Mouse (Mus musculus): ENCODE measurements around the gene Zfand5. TPM values are rescaled to one million over a fixed set of nuclear protein-coding genes. Genes with fewer than 3 reads are reported as not detected.

Gene Zfand5
- polyA plus RNA-seq, 1 experiment from 2014 or later = 27.2 TPM

- ATAC-seq (ENCODE audit: low read depth) = peak; percentile 54
- H3K27ac ChIP-seq (ENCODE audit: low read length) = peak overlapping the region; percentile 97
- H3K4me3 ChIP-seq (ENCODE audit: low read depth, low read length) = peak overlapping the region; percentile 97
- peaks cover 12% of the 10 kb centered on the region for H3K4me1 ChIP-seq (ENCODE audit: control insufficient read depth, low read depth, low read length)
- WGBS (ENCODE audit: insufficient replicate concordance) = under 1% methylated on average over 63 of the region's 66 CpGs
- no peaks in the 10 kb centered on the region for H3K27me3 ChIP-seq (ENCODE audit: control insufficient read depth, insufficient read depth, low read depth, low read length)
- peak overlapping the region; percentile 99 for H3K9ac ChIP-seq (ENCODE audit: low read depth, low read length)
- peak overlapping the region; percentile 55 for H3K4me2 ChIP-seq (ENCODE audit: low read depth, low read length)
- peaks cover 9% of the 10 kb centered on the region for H3K36me3 ChIP-seq (ENCODE audit: control insufficient read depth, insufficient read depth)
- H3K9me3 ChIP-seq (replicated peaks; ENCODE audit: control insufficient read depth, low read length) = no peaks in the 10 kb centered on the region
These were observed 692 bp downstream of the Zfand5 start for GRCm38 (mm10) chr19:21272655-21273284.

DNA sequence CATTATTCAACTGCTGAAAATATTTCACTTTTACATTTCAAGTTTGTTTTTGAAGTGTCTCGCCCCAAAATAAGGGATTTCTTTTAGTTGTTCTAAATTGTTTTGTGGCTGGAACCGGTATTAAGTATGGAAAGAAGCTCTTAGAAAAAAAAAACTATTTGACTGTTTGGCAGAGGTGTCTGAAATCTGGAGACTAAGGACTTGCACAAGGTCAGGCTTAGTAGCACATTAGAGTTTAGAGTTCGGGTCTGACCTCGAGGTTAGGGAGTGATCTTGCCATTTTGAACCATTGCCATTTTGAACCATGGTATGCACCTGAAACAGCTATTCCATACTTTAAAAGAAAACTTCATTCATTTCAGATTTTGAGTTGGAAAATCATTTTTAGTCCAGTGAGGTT lies 1.4 kb downstream of the Zfand5 start:
- peak overlapping the region; percentile 97 for H3K4me3 ChIP-seq (ENCODE audit: low read depth, low read length)
- 0% methylated on average over 4 of the region's 4 CpGs for WGBS (ENCODE audit: insufficient replicate concordance)
- H3K27me3 ChIP-seq (ENCODE audit: control insufficient read depth, insufficient read depth, low read depth, low read length) = no peaks in the 10 kb centered on the region
- ATAC-seq (ENCODE audit: low read depth) = no peak
- no peaks in the 10 kb centered on the region for H3K9me3 ChIP-seq (replicated peaks; ENCODE audit: control insufficient read depth, low read length)
- H3K27ac ChIP-seq (ENCODE audit: low read length) = peak overlapping the region; percentile 85
- H3K36me3 ChIP-seq (ENCODE audit: control insufficient read depth, insufficient read depth) = peaks cover 9% of the 10 kb centered on the region
- H3K4me2 ChIP-seq (ENCODE audit: low read depth, low read length) = peak overlapping the region; percentile 67
- peak overlapping the region; percentile 65 for H3K9ac ChIP-seq (ENCODE audit: low read depth, low read length)
- peaks cover 12% of the 10 kb centered on the region for H3K4me1 ChIP-seq (ENCODE audit: control insufficient read depth, low read depth, low read length)

DNA sequence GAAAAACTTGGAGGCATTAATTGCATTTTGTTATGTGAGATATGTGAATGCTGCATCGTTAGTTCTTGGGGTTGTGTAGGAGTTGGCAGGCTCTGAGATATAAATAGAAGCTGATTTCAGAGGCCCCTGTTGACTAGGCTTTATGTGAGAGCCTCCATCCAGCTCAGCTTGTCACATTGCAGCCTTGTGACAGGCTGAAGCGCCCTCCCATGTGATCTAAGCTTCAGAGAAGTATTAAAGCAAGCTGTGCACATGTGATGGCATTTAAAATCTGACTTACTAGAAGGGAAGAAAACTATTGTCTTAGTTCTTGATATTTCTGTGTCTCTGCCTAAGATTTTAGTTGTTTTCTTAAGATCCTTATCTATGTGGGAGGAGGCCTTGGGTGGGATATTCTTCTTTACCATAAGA lies 2.1 kb downstream of the Zfand5 start:
- H3K4me2 ChIP-seq (ENCODE audit: low read depth, low read length) = peak overlapping the region; percentile 67
- 0% methylated on average over 2 of the region's 2 CpGs for WGBS (ENCODE audit: insufficient replicate concordance)
- peak; percentile 9; the same call in 1 of the 2 replicates for ATAC-seq (ENCODE audit: low read depth)

GRCm38 (mm10) chr19:21274714-21275113 lies 2.6 kb downstream of the Zfand5 start:
- Histone ChIP-seq H3K9me3 (replicated peaks; ENCODE audit: control insufficient read depth, low read length) (no peaks in the 10 kb centered on the region), H3K4me1 (ENCODE audit: control insufficient read depth, low read depth, low read length) (peaks cover 12% of the 10 kb centered on the region), H3K4me3 (ENCODE audit: low read depth, low read length) (peak overlapping the region; percentile 97), H3K4me2 (ENCODE audit: low read depth, low read length) (peak overlapping the region; percentile 67), H3K27ac (ENCODE audit: low read length) (peak overlapping the region; percentile 85), H3K27me3 (ENCODE audit: control insufficient read depth, insufficient read depth, low read depth, low read length) (no peaks in the 10 kb centered on the region), H3K36me3 (ENCODE audit: control insufficient read depth, insufficient read depth) (peaks cover 10% of the 10 kb centered on the region), H3K9ac (ENCODE audit: low read depth, low read length) (peak overlapping the region; percentile 65)
- ATAC-seq (ENCODE audit: low read depth) = no peak
- WGBS (ENCODE audit: insufficient replicate concordance) = 7% methylated on average over 3 of the region's 3 CpGs

More for the DNA sequence above, 2.1 kb downstream of the Zfand5 start:
- peaks cover 9% of the 10 kb centered on the region for H3K36me3 ChIP-seq (ENCODE audit: control insufficient read depth, insufficient read depth)
- H3K27ac ChIP-seq (ENCODE audit: low read length) = peak overlapping the region; percentile 85
- no peaks in the 10 kb centered on the region for H3K9me3 ChIP-seq (replicated peaks; ENCODE audit: control insufficient read depth, low read length)
- no peaks in the 10 kb centered on the region for H3K27me3 ChIP-seq (ENCODE audit: control insufficient read depth, insufficient read depth, low read depth, low read length)
- H3K9ac ChIP-seq (ENCODE audit: low read depth, low read length) = peak overlapping the region; percentile 65
- H3K4me3 ChIP-seq (ENCODE audit: low read depth, low read length) = peak overlapping the region; percentile 97
- peaks cover 12% of the 10 kb centered on the region for H3K4me1 ChIP-seq (ENCODE audit: control insufficient read depth, low read depth, low read length)

DNA sequence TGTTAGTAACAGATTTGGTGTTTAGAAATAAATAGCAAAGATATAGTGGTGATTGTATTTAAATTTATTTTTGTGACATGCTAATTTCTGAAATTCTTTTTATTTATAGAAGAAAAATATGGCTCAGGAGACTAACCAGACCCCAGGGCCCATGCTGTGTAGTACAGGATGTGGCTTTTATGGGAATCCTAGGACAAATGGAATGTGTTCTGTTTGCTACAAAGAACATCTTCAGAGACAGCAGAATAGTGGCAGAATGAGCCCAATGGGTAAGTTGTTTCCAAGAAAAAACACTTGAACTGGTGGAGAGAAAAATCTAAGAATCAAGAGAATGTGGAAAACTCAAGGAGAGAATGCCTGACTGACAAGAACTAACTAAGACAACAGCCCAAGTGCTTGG lies 4.2 kb downstream of the Zfand5 start:
- Histone ChIP-seq H3K27me3 (ENCODE audit: control insufficient read depth, insufficient read depth, low read depth, low read length) (no peaks in the 10 kb centered on the region), H3K4me2 (ENCODE audit: low read depth, low read length) (no peak overlapping the region), H3K9me3 (replicated peaks; ENCODE audit: control insufficient read depth, low read length) (no peaks in the 10 kb centered on the region), H3K4me3 (ENCODE audit: low read depth, low read length) (no peak overlapping the region), H3K9ac (ENCODE audit: low read depth, low read length) (no peak overlapping the region), H3K27ac (ENCODE audit: low read length) (no peak overlapping the region), H3K4me1 (ENCODE audit: control insufficient read depth, low read depth, low read length) (peaks cover 9% of the 10 kb centered on the region), H3K36me3 (ENCODE audit: control insufficient read depth, insufficient read depth) (peaks cover 16% of the 10 kb centered on the region)
- ATAC-seq (ENCODE audit: low read depth) = no peak

GRCm38 (mm10) chr19:21286421-21287097 lies 14.5 kb downstream of the Zfand5 start:
- no peaks in the 10 kb centered on the region for H3K27me3 ChIP-seq (ENCODE audit: control insufficient read depth, insufficient read depth, low read depth, low read length)
- H3K4me3 ChIP-seq (ENCODE audit: low read depth, low read length) = no peak overlapping the region
- H3K9ac ChIP-seq (ENCODE audit: low read depth, low read length) = no peak overlapping the region
- no peaks in the 10 kb centered on the region for H3K9me3 ChIP-seq (replicated peaks; ENCODE audit: control insufficient read depth, low read length)
- H3K27ac ChIP-seq (ENCODE audit: low read length) = no peak overlapping the region
- no peaks in the 10 kb centered on the region for H3K36me3 ChIP-seq (ENCODE audit: control insufficient read depth, insufficient read depth)
- 43% methylated on average over 3 of the region's 3 CpGs for WGBS (ENCODE audit: insufficient replicate concordance)
- no peaks in the 10 kb centered on the region for H3K4me1 ChIP-seq (ENCODE audit: control insufficient read depth, low read depth, low read length)
- H3K4me2 ChIP-seq (ENCODE audit: low read depth, low read length) = no peak overlapping the region
- ATAC-seq (ENCODE audit: low read depth) = no peak

- 78% methylated on average over 4 of the region's 4 CpGs for WGBS (ENCODE audit: insufficient replicate concordance)
- Histone ChIP-seq H3K36me3 (ENCODE audit: control insufficient read depth, insufficient read depth) (no peaks in the 10 kb centered on the region), H3K9ac (ENCODE audit: low read depth, low read length) (no peak overlapping the region), H3K4me1 (ENCODE audit: control insufficient read depth, low read depth, low read length) (no peaks in the 10 kb centered on the region), H3K9me3 (replicated peaks; ENCODE audit: control insufficient read depth, low read length) (no peaks in the 10 kb centered on the region), H3K4me2 (ENCODE audit: low read depth, low read length) (no peak overlapping the region), H3K27ac (ENCODE audit: low read length) (no peak overlapping the region), H3K4me3 (ENCODE audit: low read depth, low read length) (no peak overlapping the region), H3K27me3 (ENCODE audit: control insufficient read depth, insufficient read depth, low read depth, low read length) (no peaks in the 10 kb centered on the region)
- no peak for ATAC-seq (ENCODE audit: low read depth)
These were observed 25.3 kb downstream of the Zfand5 start for GRCm38 (mm10) chr19:21297411-21297810.

DNA sequence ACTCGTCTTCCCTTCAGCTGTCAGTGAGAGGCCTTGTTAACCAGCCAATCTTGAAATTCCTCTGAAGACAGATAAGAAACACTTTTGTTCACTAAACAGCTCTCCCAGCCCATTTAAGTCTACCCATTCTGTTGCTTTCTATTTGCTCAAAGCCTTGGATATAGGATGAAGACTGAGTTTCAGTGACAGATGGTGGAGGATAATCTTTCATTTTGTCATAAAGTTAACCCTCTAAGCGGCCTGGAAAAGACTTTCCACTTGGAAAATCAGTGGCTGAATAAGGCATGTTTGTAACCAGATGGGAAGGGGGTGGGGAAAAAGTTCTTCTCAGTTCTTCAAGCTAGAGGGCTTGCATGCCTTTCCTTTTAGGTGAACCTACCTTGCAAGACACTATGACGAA lies 29.7 kb downstream of the Zfand5 start:
- Histone ChIP-seq H3K27me3 (ENCODE audit: control insufficient read depth, insufficient read depth, low read depth, low read length) (no peaks in the 10 kb centered on the region), H3K4me3 (ENCODE audit: low read depth, low read length) (no peak overlapping the region), H3K9me3 (replicated peaks; ENCODE audit: control insufficient read depth, low read length) (no peaks in the 10 kb centered on the region), H3K4me2 (ENCODE audit: low read depth, low read length) (no peak overlapping the region), H3K27ac (ENCODE audit: low read length) (no peak overlapping the region), H3K36me3 (ENCODE audit: control insufficient read depth, insufficient read depth) (no peaks in the 10 kb centered on the region), H3K4me1 (ENCODE audit: control insufficient read depth, low read depth, low read length) (no peaks in the 10 kb centered on the region), H3K9ac (ENCODE audit: low read depth, low read length) (no peak overlapping the region)
- WGBS (ENCODE audit: insufficient replicate concordance) = 47% methylated on average over 3 of the region's 3 CpGs
- no peak for ATAC-seq (ENCODE audit: low read depth)

DNA sequence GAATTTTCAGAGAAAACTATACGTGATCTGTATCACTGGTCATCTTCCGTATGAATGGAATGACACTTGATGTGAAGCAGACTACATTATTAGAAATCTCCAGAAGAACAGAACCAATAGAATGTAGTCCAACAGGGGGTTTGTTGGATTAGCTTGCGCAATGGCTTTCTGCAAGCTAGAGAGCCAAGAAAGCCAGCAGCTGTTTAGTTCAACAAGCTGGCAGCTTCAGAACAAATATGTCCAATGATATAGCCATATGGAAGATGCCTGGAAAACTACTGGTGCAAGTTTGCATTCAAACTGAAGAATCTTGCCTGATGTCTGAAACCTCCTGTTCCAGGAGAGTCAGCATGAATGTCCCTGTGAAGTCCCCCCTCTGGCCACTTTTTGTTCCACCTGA lies 35.7 kb downstream of the Zfand5 start:
- Histone ChIP-seq H3K9me3 (replicated peaks; ENCODE audit: control insufficient read depth, low read length) (no peaks in the 10 kb centered on the region), H3K4me3 (ENCODE audit: low read depth, low read length) (no peak overlapping the region), H3K36me3 (ENCODE audit: control insufficient read depth, insufficient read depth) (no peaks in the 10 kb centered on the region), H3K4me2 (ENCODE audit: low read depth, low read length) (no peak overlapping the region), H3K9ac (ENCODE audit: low read depth, low read length) (no peak overlapping the region), H3K27ac (ENCODE audit: low read length) (no peak overlapping the region), H3K27me3 (ENCODE audit: control insufficient read depth, insufficient read depth, low read depth, low read length) (no peaks in the 10 kb centered on the region), H3K4me1 (ENCODE audit: control insufficient read depth, low read depth, low read length) (no peaks in the 10 kb centered on the region)
- WGBS (ENCODE audit: insufficient replicate concordance) = 78% methylated on average over 3 of the region's 3 CpGs
- ATAC-seq (ENCODE audit: low read depth) = no peak
